Mouse (Mus musculus): ENCODE results near the gene Parpbp. TPM values are rescaled to one million over a fixed set of nuclear protein-coding genes. Genes with fewer than 3 reads are reported as not detected.

The Parpbp gene
- 33.1 TPM for polyA plus RNA-seq (2014; fragmentation: Illumina TruSeq; extraction: RNeasy Lipid Tissue Mini Kit (QIAGEN cat#74804); ENCODE audit: low read depth, low replicate concordance)

GRCm38 (mm10) chr10:88146707-88147477, at the start of gene Parpbp, which contains the start of gene Nup37:
TSS of gene Parpbp (minus strand) at chr10:88146941.
TSS of gene Nup37 (plus strand) at chr10:88146992.

GRCm38 (mm10) chr10:88090772-88091171, 56.0 kb downstream of the Parpbp start, which contains the start of gene Pmch:
TSS of gene Pmch (plus strand) at chr10:88091072.

Other genes starting within 250 kb of the Parpbp start
- not detected for gene Pmch, start 55.9 kb downstream of the Parpbp start, polyA plus RNA-seq (2014; fragmentation: Illumina TruSeq; extraction: RNeasy Lipid Tissue Mini Kit (QIAGEN cat#74804); ENCODE audit: low read depth, low replicate concordance)
- gene Nup37, start 51 bp upstream of the Parpbp start, polyA plus RNA-seq (2014; fragmentation: Illumina TruSeq; extraction: RNeasy Lipid Tissue Mini Kit (QIAGEN cat#74804); ENCODE audit: low read depth, low replicate concordance) = 53.9 TPM
- 89.7 TPM for gene Washc3, start 54.2 kb upstream of the Parpbp start, polyA plus RNA-seq (2014; fragmentation: Illumina TruSeq; extraction: RNeasy Lipid Tissue Mini Kit (QIAGEN cat#74804); ENCODE audit: low read depth, low replicate concordance)
- 14.5 TPM for gene Dram1, start 232.1 kb upstream of the Parpbp start, polyA plus RNA-seq (2014; fragmentation: Illumina TruSeq; extraction: RNeasy Lipid Tissue Mini Kit (QIAGEN cat#74804); ENCODE audit: low read depth, low replicate concordance)
- gene Gnptab, start 232.2 kb upstream of the Parpbp start, polyA plus RNA-seq (2014; fragmentation: Illumina TruSeq; extraction: RNeasy Lipid Tissue Mini Kit (QIAGEN cat#74804); ENCODE audit: low read depth, low replicate concordance) = 31.6 TPM